ENCODE assay signal across 13 mouse cellular contexts in genomic region chr2:141056685-141057454, GRCm38 (mm10).
DNase-seq lines count a peak whose midpoint lies in the region; ATAC-seq and TF ChIP-seq lines count a peak whose summit lies in the region.
"Had no signal": no experiment of that assay in that cellular context is flagged by ENCODE, and none has a peak within 500 bp of the region (broad histone marks: within the 10 kb centered on the region; RNA-seq: fewer than 3 reads in every experiment).

No protein-coding gene starts in this region.

- H3K9ac ChIP-seq in midbrain, postnatal 0 days (replicated peaks; ENCODE audit: low read length, poor library complexity, severe bottlenecking): no peak overlapping the region
- no peak overlapping the region for H3K9ac ChIP-seq in forebrain, embryonic 16.5 days (replicated peaks; ENCODE audit: low read depth, low read length)
- no peak overlapping the region for H3K9ac ChIP-seq in midbrain, embryonic 11.5 days (ENCODE audit: low read length)
- H3K9ac ChIP-seq: lung, embryonic 15.5 days had no signal

- H3K27ac ChIP-seq in midbrain, embryonic 10.5 days (replicated peaks): peak overlapping the region; percentile 63
- H3K27ac ChIP-seq in midbrain, postnatal 0 days (ENCODE audit: low read depth, low read length): no peak overlapping the region
- H3K27ac ChIP-seq in forebrain, embryonic 16.5 days (ENCODE audit: low read length): no peak overlapping the region
- peak overlapping the region; percentile 57; the same call in 1 of the 2 replicates for H3K27ac ChIP-seq in midbrain, embryonic 11.5 days (ENCODE audit: low read depth, low read length)
- H3K27ac ChIP-seq: lung, embryonic 15.5 days had no signal

- no peak overlapping the region; the same call in 1 of the 2 replicates for H3K4me2 ChIP-seq in midbrain, postnatal 0 days (ENCODE audit: low read depth, low read length, poor library complexity, severe bottlenecking)
- peak overlapping the region; percentile 19; the same call in 1 of the 2 replicates for H3K4me2 ChIP-seq in forebrain, embryonic 16.5 days (ENCODE audit: low read length)
- peak overlapping the region; percentile 3 for H3K4me2 ChIP-seq in midbrain, embryonic 11.5 days
- H3K4me2 ChIP-seq: lung, embryonic 15.5 days had no signal

- H3K9me3 ChIP-seq in midbrain, embryonic 10.5 days (replicated peaks): no peaks in the 10 kb centered on the region
- no peaks in the 10 kb centered on the region for H3K9me3 ChIP-seq in midbrain, postnatal 0 days (ENCODE audit: low read length)
- H3K9me3 ChIP-seq in forebrain, embryonic 16.5 days (ENCODE audit: control insufficient read depth, low read length): no peaks in the 10 kb centered on the region
- no peaks in the 10 kb centered on the region for H3K9me3 ChIP-seq in midbrain, embryonic 11.5 days (ENCODE audit: control insufficient read depth, low read length)
- H3K9me3 ChIP-seq: lung, embryonic 15.5 days had no signal

- ATAC-seq in midbrain, postnatal 0 days (ENCODE audit: low FRiP score): no peak
- ATAC-seq in forebrain, embryonic 16.5 days: peak; percentile 66
- ATAC-seq in midbrain, embryonic 11.5 days (ENCODE audit: low FRiP score): peak; percentile 95

- peak; percentile 67 for DNase-seq in midbrain, embryonic 10.5 days (ENCODE audit: low spot score)
- no peak for DNase-seq in midbrain, postnatal 0 days (ENCODE audit: low spot score)
- DNase-seq in midbrain, embryonic 11.5 days (ENCODE audit: low spot score, missing footprints): peak; percentile 93
- peak; percentile 53 for DNase-seq in retina, embryonic 14.5 days (ENCODE audit: low spot score)
- no peak for DNase-seq in spleen, adult 18-20 months
- DNase-seq in lung, postnatal 10 days: no peak
- DNase-seq in urinary bladder, postnatal 14 days (ENCODE audit: low spot score): no peak
- DNase-seq: adrenal gland, postnatal 14 days; cerebellum, postnatal 36 days; heart, postnatal 14 days; kidney, adult 2 months had no signal

- 7% methylated on average over 4 of the region's 4 CpGs for whole genome bisulfite sequencing in midbrain, embryonic 10.5 days
- 15% methylated on average over 4 of the region's 4 CpGs for WGBS in midbrain, postnatal 0 days
- WGBS in forebrain, embryonic 16.5 days: 4% methylated on average over 4 of the region's 4 CpGs
- 8% methylated on average over 4 of the region's 4 CpGs for whole genome bisulfite sequencing in midbrain, embryonic 11.5 days

- H3K4me1 ChIP-seq in midbrain, embryonic 10.5 days: peaks cover 43% of the 10 kb centered on the region
- no peaks in the 10 kb centered on the region; the same call in 1 of the 2 replicates for H3K4me1 ChIP-seq in midbrain, postnatal 0 days (ENCODE audit: insufficient read depth, low read length)
- H3K4me1 ChIP-seq in forebrain, embryonic 16.5 days (replicated peaks; ENCODE audit: control insufficient read depth, insufficient read depth, low read length): peaks cover 6% of the 10 kb centered on the region
- H3K4me1 ChIP-seq in midbrain, embryonic 11.5 days (ENCODE audit: control insufficient read depth, insufficient read depth, low read length): peaks cover 12% of the 10 kb centered on the region; the same call in 1 of the 2 replicates
- H3K4me1 ChIP-seq: lung, embryonic 15.5 days had no signal

- TF ChIP-seq CTCF in midbrain, postnatal 0 days (IDR thresholded peaks at IDR 0.05): no peak

- no peaks in the 10 kb centered on the region for H3K36me3 ChIP-seq in midbrain, embryonic 10.5 days
- no peaks in the 10 kb centered on the region for H3K36me3 ChIP-seq in midbrain, postnatal 0 days (ENCODE audit: insufficient read depth, low read length)
- no peaks in the 10 kb centered on the region for H3K36me3 ChIP-seq in forebrain, embryonic 16.5 days (ENCODE audit: control insufficient read depth, insufficient read depth)
- H3K36me3 ChIP-seq in midbrain, embryonic 11.5 days (ENCODE audit: control insufficient read depth, insufficient read depth, low read length): no peaks in the 10 kb centered on the region
- H3K36me3 ChIP-seq: lung, embryonic 15.5 days had no signal

- H3K4me3 ChIP-seq in midbrain, embryonic 10.5 days: peak overlapping the region; percentile 11; the same call in 1 of the 2 replicates
- H3K4me3 ChIP-seq in midbrain, postnatal 0 days (ENCODE audit: low read depth, low read length): no peak overlapping the region
- no peak overlapping the region for H3K4me3 ChIP-seq in forebrain, embryonic 16.5 days (replicated peaks; ENCODE audit: low read length)
- H3K4me3 ChIP-seq in midbrain, embryonic 11.5 days (ENCODE audit: low read depth, low read length): no peak overlapping the region
- H3K4me3 ChIP-seq: lung, embryonic 15.5 days had no signal

- H3K27me3 ChIP-seq in midbrain, embryonic 10.5 days (ENCODE audit: low read depth, poor library complexity, severe bottlenecking): no peaks in the 10 kb centered on the region
- no peaks in the 10 kb centered on the region for H3K27me3 ChIP-seq in midbrain, postnatal 0 days (ENCODE audit: insufficient read depth, low read length)
- H3K27me3 ChIP-seq in forebrain, embryonic 16.5 days (replicated peaks; ENCODE audit: control insufficient read depth, insufficient read depth, low read length): no peaks in the 10 kb centered on the region
- no peaks in the 10 kb centered on the region for H3K27me3 ChIP-seq in midbrain, embryonic 11.5 days (ENCODE audit: control insufficient read depth, insufficient read depth, low read length)
- H3K27me3 ChIP-seq: lung, embryonic 15.5 days had no signal

Comparison
In these comparisons a context has a peak if more than half of its experiments do, and no peak if none do; other contexts are left out.
1. DNase-seq: peak in midbrain, embryonic 10.5 days (single experiment), midbrain, embryonic 11.5 days (single experiment) and retina, embryonic 14.5 days (single experiment); none in midbrain, postnatal 0 days (single experiment), spleen, adult 18-20 months (0 of 2), lung, postnatal 10 days (single experiment) and urinary bladder, postnatal 14 days (single experiment).
2. H3K27ac ChIP-seq: peak in midbrain, embryonic 10.5 days (single experiment) and midbrain, embryonic 11.5 days (single experiment); none in midbrain, postnatal 0 days (single experiment) and forebrain, embryonic 16.5 days (single experiment).